Comparison of ENCODE assay signal across 8 mouse cellular contexts in the genomic region with DNA sequence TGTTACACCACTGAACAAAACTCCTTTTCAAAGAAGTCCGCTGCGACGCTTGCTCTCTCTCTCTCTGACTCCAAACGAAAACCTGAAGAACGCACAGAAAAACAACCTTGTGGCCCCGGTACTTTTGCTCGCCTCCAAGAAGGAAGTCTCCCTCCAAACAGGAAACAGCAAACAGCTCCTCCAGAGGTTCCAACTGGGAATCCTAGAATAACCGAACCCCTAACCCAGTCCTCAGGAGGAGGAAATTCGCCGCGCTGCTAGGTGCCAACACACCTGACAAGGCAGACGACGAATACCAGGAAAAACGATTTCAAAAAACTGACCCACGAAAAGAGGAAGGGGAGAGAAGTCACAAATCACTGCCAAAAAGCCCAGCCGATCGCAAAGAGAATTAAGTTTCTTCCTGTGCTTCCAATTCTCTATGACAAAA. TPM values are rescaled to one million over a fixed set of nuclear protein-coding genes. Genes with fewer than 3 reads are reported as not detected.
DNase-seq lines count a peak whose midpoint lies in the region; ATAC-seq and TF ChIP-seq lines count a peak whose summit lies in the region.

No protein-coding gene starts in this region.

- peak overlapping the region; percentile 88 for H3K27ac ChIP-seq in bone marrow, adult 2 months (ENCODE audit: control insufficient read depth, insufficient read depth, low read depth, low read length, poor library complexity)
- peak overlapping the region; percentile 31; the same call in 1 of the 2 replicates for H3K27ac ChIP-seq in forebrain, embryonic 11.5 days (ENCODE audit: low read depth, low read length)

- peak overlapping the region; percentile 85 for H3K4me3 ChIP-seq in bone marrow, adult 2 months (replicated peaks; ENCODE audit: control insufficient read depth, low read depth, low read length)
- H3K4me3 ChIP-seq in forebrain, embryonic 11.5 days (ENCODE audit: low read depth, low read length) = peak overlapping the region; percentile 79

- DNase-seq in ES-CJ7 (ENCODE audit: low read depth, low spot score) = peak; percentile 48
- peak; percentile 61 for DNase-seq in forebrain, embryonic 11.5 days (ENCODE audit: low spot score)
- peak; percentile 4 for DNase-seq in heart, postnatal 25 days (ENCODE audit: low spot score)
- peak; percentile 56 to 69 for DNase-seq in kidney, postnatal 4 days
- peak; percentile 44 to 53 for DNase-seq in lung, postnatal 4 days
- peak; percentile 15 for DNase-seq in spleen, adult 12 weeks (ENCODE audit: low spot score)
- DNase-seq in Muller cell, postnatal 12 days (ENCODE audit: inconsistent ontology term) = no peak

- H3K27me3 ChIP-seq in forebrain, embryonic 11.5 days (ENCODE audit: control insufficient read depth, insufficient read depth, low read length) = no peaks in the 10 kb centered on the region

- H3K9ac ChIP-seq in forebrain, embryonic 11.5 days (ENCODE audit: low read length) = peak overlapping the region; percentile 91

- TF ChIP-seq POLR2A in bone marrow, adult 2 months (IDR thresholded peaks at IDR 0.05; ENCODE audit: borderline replicate concordance, control insufficient read depth, low read depth, low read length) = no peak

- no peaks in the 10 kb centered on the region; the same call in 1 of the 2 replicates for H3K4me1 ChIP-seq in bone marrow, adult 2 months (ENCODE audit: control insufficient read depth, insufficient read depth, low read length)
- H3K4me1 ChIP-seq in forebrain, embryonic 11.5 days (replicated peaks; ENCODE audit: control insufficient read depth, insufficient read depth, low read length) = no peaks in the 10 kb centered on the region

- peak overlapping the region; percentile 80 for H3K4me2 ChIP-seq in forebrain, embryonic 11.5 days (ENCODE audit: low read depth, low read length, severe bottlenecking)

- intact Hi-C loops in heart, postnatal 25 days (cut with DNase I) = loop anchor here (2.0 to 5.0 kb wide), 2 partner anchors 52 to 67 kb away; no protein-coding TSS in a partner anchor

- TF ChIP-seq CTCF in bone marrow, adult 2 months (IDR thresholded peaks at IDR 0.05; ENCODE audit: control insufficient read depth, insufficient read depth, low read length) = no peak

- 1% methylated on average over 17 of the region's 17 CpGs for WGBS in bone marrow, adult 2 months
- under 1% methylated on average over 17 of the region's 17 CpGs for WGBS in forebrain, embryonic 11.5 days

- 0 out of 2 replicates have a peak, but pooled peaks have one; percentile 31 for ATAC-seq in forebrain, embryonic 11.5 days (replicated peaks; ENCODE audit: low FRiP score)

- H3K36me3 ChIP-seq in forebrain, embryonic 11.5 days (ENCODE audit: control insufficient read depth, insufficient read depth, low read length) = no peaks in the 10 kb centered on the region

- H3K9me3 ChIP-seq in forebrain, embryonic 11.5 days (ENCODE audit: control insufficient read depth, low read length) = no peaks in the 10 kb centered on the region

RNA-seq across cellular contexts. Expression of a gene that starts 0.9 kb away (rescaled TPM):
- 7.3 and 11.5 TPM in 2 replicates for polyA plus RNA-seq in bone marrow, adult 2 months (2011; ENCODE audit: insufficient read depth, insufficient read length, low replicate concordance, missing spikeins)
- 12.8 and 14.3 TPM in 2 replicates for polyA plus RNA-seq in forebrain, embryonic 11.5 days (2014; fragmentation: Nextera tagmentation; extraction: Ambion mirVana)
- 10 to 100 TPM; 21.4 to 22.4 TPM for total RNA-seq in heart, postnatal 25 days (2021)
